Mouse (Mus musculus) heart, postnatal 0 days (tissue): ENCODE measurements around the gene B4galnt3.

ENCODE experiments used
- CTCF ChIP-seq: IDR thresholded peaks from 2 replicates; pipeline ENCODE4 v1.5.1; 2016; ENCODE audit warnings: antibody characterized with exemption, control low read depth, low read depth
- EP300 ChIP-seq: IDR thresholded peaks from 2 replicates; pipeline ENCODE4 v1.6.1; 2016; ENCODE audit warnings: antibody characterized with exemption, low read depth

DNA sequence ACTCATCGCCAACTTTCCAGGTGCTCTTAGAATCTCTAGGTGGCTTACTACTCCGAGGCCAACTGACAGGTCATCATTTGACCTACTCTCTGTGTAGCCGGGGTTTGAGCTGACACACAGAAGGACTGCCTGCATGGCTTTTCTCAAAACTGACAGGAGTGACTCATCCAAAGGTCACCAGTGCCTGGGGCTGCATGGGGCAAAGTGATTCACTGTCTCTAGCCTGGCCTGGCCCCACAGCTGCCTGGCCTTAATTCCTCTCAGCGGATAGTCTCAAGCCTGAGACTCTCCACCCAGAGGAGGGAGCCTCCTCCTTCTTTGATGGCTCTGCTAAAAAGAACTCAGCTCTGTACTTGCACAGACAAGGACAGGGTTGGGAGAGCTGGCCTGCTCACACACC, 103.4 kb downstream of the B4galnt3 start:
- TF ChIP-seq CTCF (no peak), EP300 (no peak)
